Mouse (Mus musculus): ENCODE measurements around the gene Actr2.

The Actr2 gene

GRCm38 (mm10) chr11:20017937-20018336, 94.8 kb downstream of the Actr2 start:
- no peak for DNase-seq (ENCODE audit: extremely low spot score, low spot score)

- no peak for DNase-seq (ENCODE audit: extremely low spot score, low spot score)
Observed at GRCm38 (mm10) chr11:20013366-20013765, 99.3 kb downstream of the Actr2 start.
